Mouse (Mus musculus) megakaryocyte, embryonic 14.5 days (primary cell): ENCODE measurements around the gene Eno3. TPM values are rescaled to one million over a fixed set of nuclear protein-coding genes. Genes with fewer than 3 reads are reported as not detected.

ENCODE experiments used
- H3K27me3 ChIP-seq: replicated peaks from 2 replicates; pipeline ENCODE3; 2012; ENCODE audit warnings: inconsistent platforms
- H3K36me3 ChIP-seq: replicated peaks from 2 replicates; pipeline ENCODE3; 2012; ENCODE audit warnings: low read length, inconsistent platforms, mixed read lengths
- H3K4me1 ChIP-seq: 2 replicates; pipeline ENCODE4 v1.6.1; 2012; ENCODE audit warnings: inconsistent platforms
- H3K4me3 ChIP-seq: replicated peaks from 2 replicates; pipeline ENCODE3; 2012; ENCODE audit warnings: moderate library complexity, mild to moderate bottlenecking, inconsistent platforms
- H3K9me3 ChIP-seq: 2 replicates; pipeline ENCODE4 v1.6.1; 2012; ENCODE audit warnings: inconsistent platforms
- FLI1 ChIP-seq: IDR thresholded peaks from 2 replicates; pipeline ENCODE4 v1.6.1; 2012; ENCODE audit warnings: low read length, inconsistent platforms, mixed read lengths
- GATA1 ChIP-seq: IDR thresholded peaks from 3 replicates; pipeline ENCODE4 v1.6.1; 2012; ENCODE audit warnings: mixed read lengths, low read length, inconsistent platforms, borderline replicate concordance
- polyA plus RNA-seq: library from polyadenylated mRNA; stranded (reverse); fragments of >175 nt; gene quantifications from 2 replicates; pipeline ENCODE4 v1.2.3, GENCODE M21; 2012; ENCODE audit warnings: low replicate concordance; ENCODE audit not compliant: insufficient read depth

Eno3 gene
- polyA plus RNA-seq, 1 experiment: 8.4 TPM

GRCm38 (mm10) chr11:70693504-70693903 is 36.5 kb downstream of the Eno3 start:
- H3K36me3 ChIP-seq: no peaks in the 10 kb centered on the region
- H3K4me3 ChIP-seq: no peak overlapping the region
- peaks cover 9% of the 10 kb centered on the region for H3K4me1 ChIP-seq
- TF ChIP-seq FLI1: no peak
- H3K9me3 ChIP-seq: no peaks in the 10 kb centered on the region
- peaks cover 27% of the 10 kb centered on the region for H3K27me3 ChIP-seq

GRCm38 (mm10) chr11:70697376-70697775 is 40.4 kb downstream of the Eno3 start:
- H3K27me3 ChIP-seq: peaks cover 34% of the 10 kb centered on the region
- TF ChIP-seq FLI1 (no peak), GATA1 (no peak)
- H3K4me1 ChIP-seq: peaks cover 24% of the 10 kb centered on the region
- no peak overlapping the region for H3K4me3 ChIP-seq
- no peaks in the 10 kb centered on the region for H3K36me3 ChIP-seq
- no peaks in the 10 kb centered on the region for H3K9me3 ChIP-seq

DNA sequence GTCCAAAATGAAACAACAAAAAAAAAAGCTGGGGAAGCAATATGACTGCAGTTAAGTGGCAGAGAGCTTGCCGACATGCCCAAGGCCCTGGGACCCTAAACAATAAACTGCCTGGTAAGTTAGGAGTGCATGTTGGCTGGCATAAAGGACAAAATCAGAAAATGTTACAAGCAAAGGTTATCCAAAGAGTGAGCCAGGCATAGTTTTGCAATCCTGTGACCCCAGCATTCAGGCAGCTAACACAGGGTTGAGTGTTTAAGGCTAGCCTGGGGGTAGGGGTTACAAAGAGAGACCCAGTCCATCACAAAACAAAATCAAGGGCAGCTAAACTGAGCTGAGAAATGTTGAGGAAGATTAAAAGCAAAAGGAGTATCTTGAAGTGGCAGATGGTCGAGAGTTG is 42.0 kb downstream of the Eno3 start:
- peaks cover 28% of the 10 kb centered on the region for H3K4me1 ChIP-seq
- H3K9me3 ChIP-seq: no peaks in the 10 kb centered on the region
- H3K27me3 ChIP-seq: peaks cover 41% of the 10 kb centered on the region
- H3K36me3 ChIP-seq: peaks cover 6% of the 10 kb centered on the region
- TF ChIP-seq GATA1: no peak
- TF ChIP-seq FLI1: no peak
- H3K4me3 ChIP-seq: no peak overlapping the region

DNA sequence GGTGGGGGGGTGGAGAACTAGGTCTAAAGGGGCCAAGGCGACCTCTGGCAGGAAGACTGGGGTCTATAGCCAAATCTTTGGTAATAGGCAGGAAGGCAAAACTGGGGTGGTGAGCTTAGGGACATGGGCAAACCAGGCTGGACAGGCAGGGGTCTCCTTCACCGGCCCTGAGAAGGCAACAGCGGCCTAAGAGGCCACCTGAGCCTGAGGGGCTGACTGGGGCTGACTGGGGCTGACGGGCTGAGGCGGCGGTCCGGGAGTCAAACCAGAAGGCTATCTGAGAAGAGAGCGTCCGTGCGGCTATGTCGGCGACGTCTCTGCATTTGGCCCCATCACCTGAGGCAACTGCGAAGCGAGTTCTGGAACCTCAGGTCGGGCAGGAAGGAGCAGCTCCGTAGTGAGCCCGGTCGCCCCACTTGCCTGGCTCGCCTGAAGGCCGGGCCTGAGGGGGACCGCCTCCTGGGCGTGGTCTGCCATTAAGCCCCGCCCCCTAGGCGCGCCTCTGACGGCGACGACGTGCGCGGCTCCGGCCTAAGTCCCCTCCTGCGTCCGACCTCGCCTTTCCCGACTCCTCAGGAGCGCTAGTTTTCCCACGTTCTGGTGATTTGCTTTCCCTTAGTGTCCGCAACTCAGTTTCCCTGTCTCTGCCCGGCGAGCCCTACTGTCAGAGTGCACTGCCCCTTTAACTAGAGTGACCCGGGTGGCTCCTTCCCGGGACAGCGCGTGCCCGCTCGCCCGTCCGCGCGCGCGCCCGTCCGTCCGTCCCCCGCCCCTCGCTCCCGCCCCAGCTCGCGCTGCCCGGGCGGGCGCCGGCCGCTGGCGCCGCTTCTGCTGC is 42.9 kb downstream of the Eno3 start, which contains the start of the genes Inca1 and Kif1c:
Gene Inca1, minus strand, starts transcription at position 434 of the 835 bp plus-strand sequence.
Gene Kif1c, plus strand, starts transcription at position 827 of the 835 bp plus-strand sequence.
- Histone ChIP-seq H3K4me3 (peak within 1 kb of the TSS; percentile 95), H3K27me3 (peaks cover 49% of the 10 kb centered on the region), H3K36me3 (peaks cover 15% of the 10 kb centered on the region), H3K4me1 (peaks cover 28% of the 10 kb centered on the region), H3K9me3 (no peaks in the 10 kb centered on the region)
- TF ChIP-seq GATA1 (no peak), FLI1 (no peak)

- TF ChIP-seq FLI1 (no peak), GATA1 (no peak)
Observed at GRCm38 (mm10) chr11:70700613-70701012, 43.6 kb downstream of the Eno3 start.

DNA sequence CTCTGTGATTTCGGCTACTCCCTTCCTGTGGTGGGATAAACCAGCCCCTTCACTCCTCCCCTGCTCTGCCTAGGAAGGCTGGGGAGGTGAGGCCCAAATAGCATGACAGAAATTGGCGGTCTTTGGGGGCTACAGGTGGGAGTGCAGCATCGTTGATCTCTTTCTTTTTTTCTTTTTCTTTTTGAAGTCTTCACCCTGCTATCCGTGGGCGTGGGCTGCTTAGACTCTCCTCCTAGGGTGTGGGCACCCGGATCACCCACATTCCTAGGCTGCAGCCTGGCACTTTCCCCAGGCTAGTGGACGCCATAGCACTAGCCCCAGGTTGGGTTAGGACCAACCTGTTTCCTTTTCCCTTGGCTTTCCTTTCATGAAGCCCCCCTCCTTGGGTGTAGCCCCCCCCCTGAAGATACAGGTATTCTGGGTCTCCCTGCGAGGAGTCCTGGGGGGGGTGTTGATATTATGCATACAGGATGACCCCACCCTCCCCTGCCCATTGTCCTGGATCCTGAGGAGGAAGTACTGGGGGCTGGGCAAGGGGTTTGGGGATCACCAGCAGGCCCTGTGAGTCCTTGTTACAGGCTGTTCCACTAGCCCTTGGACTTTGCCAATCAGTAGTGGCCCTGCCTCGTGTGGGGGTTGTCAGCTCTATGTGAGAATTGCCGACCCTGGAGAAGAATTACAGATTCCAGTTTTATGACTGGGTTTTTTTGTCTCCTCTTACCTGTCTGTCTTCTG is 44.4 kb downstream of the Eno3 start:
- H3K36me3 ChIP-seq: peaks cover 30% of the 10 kb centered on the region
- TF ChIP-seq FLI1: no peak
- no peak for TF ChIP-seq GATA1
- H3K9me3 ChIP-seq: no peaks in the 10 kb centered on the region
- peak overlapping the region; percentile 95 for H3K4me3 ChIP-seq
- H3K4me1 ChIP-seq: peaks cover 28% of the 10 kb centered on the region
- H3K27me3 ChIP-seq: peaks cover 57% of the 10 kb centered on the region

More at GRCm38 (mm10) chr11:70700613-70701012, 43.6 kb downstream of the Eno3 start:
- no peaks in the 10 kb centered on the region for H3K9me3 ChIP-seq
- H3K27me3 ChIP-seq: peaks cover 53% of the 10 kb centered on the region
- H3K4me1 ChIP-seq: peaks cover 28% of the 10 kb centered on the region
- peaks cover 22% of the 10 kb centered on the region for H3K36me3 ChIP-seq
- H3K4me3 ChIP-seq: peak overlapping the region; percentile 95

DNA sequence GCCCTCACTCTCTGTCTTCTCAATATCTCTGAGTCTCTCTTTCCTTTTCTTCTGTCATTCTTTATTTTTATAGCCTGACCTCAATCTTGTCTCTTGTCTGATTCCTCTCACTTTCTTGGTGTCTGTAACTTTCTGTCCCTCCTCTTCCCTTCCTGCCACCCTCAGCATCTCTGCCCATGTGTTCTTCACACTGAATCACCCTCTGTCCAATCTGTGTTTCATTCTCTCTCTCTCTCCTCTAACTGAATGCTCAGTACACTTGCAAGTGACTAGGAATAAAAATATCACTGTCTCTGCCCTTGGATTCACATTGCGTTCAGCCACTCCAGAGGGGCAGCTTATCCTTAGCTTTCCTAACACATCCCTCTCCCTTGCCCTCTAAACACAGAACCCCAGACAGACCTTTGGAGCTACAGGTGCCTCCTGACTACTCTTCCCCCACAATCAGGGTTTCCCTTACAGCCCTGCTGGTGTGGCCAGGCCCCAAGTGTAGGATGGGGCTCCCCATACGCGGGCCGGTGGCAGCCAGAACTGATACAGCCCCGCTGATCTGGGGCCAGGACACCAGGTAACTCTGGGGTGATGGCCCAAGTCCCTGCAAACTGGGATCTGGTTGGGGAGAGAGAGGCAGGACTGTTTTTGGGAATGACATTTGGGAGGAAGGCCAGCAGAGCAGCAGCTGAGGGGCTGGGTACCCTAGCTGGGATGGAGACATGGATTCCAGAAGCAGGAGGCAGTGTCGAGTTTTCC is 45.2 kb downstream of the Eno3 start:
- Histone ChIP-seq H3K4me3 (no peak overlapping the region), H3K27me3 (peaks cover 63% of the 10 kb centered on the region), H3K9me3 (no peaks in the 10 kb centered on the region), H3K36me3 (peaks cover 37% of the 10 kb centered on the region), H3K4me1 (peaks cover 28% of the 10 kb centered on the region)
- TF ChIP-seq GATA1 (no peak), FLI1 (no peak)

DNA sequence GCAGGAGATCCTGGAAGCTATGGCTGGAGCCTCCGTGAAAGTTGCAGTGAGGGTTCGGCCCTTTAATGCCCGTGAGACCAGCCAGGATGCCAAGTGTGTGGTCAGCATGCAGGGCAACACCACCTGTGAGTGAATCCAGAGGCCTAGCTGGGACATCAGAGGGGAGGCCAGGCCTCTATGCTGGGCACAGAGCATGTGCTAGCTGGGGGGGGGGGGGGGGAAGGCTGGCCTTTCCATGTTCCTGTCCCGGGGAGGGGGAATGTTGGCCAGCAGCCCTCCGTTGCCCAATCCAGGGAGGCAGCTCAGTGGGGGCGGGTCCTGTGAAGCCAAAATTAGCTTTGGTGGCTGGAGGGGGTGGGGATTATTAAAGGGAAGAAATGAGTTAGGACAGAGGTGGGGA is 45.8 kb downstream of the Eno3 start:
- Histone ChIP-seq H3K36me3 (peaks cover 40% of the 10 kb centered on the region), H3K4me3 (no peak overlapping the region)
- TF ChIP-seq GATA1: no peak
- TF ChIP-seq FLI1: no peak

GRCm38 (mm10) chr11:70706127-70706526 is 49.1 kb downstream of the Eno3 start:
- no peaks in the 10 kb centered on the region for H3K9me3 ChIP-seq
- H3K27me3 ChIP-seq: peaks cover 84% of the 10 kb centered on the region
- TF ChIP-seq FLI1: no peak
- no peak overlapping the region for H3K4me3 ChIP-seq
- H3K36me3 ChIP-seq: peaks cover 49% of the 10 kb centered on the region
- peaks cover 12% of the 10 kb centered on the region for H3K4me1 ChIP-seq

More for the DNA sequence above, 45.8 kb downstream of the Eno3 start:
- H3K4me1 ChIP-seq: peaks cover 28% of the 10 kb centered on the region
- peaks cover 66% of the 10 kb centered on the region for H3K27me3 ChIP-seq
- H3K9me3 ChIP-seq: no peaks in the 10 kb centered on the region
